Mouse (Mus musculus) intestine, embryonic 14.5 days (tissue): ENCODE data around the gene Nxnl1. TPM values are rescaled to one million over a fixed set of nuclear protein-coding genes. Genes with fewer than 3 reads are reported as not detected.

Source experiments
- ATAC-seq: fragments of 200-750 bp; cut with Nextera tagmentation; replicated peaks from 2 replicates; pipeline ENCODE4 v1.8.0; 2017; ENCODE audit warnings: low read depth, moderate number of reproducible peaks, moderate TSS enrichment, moderate library complexity; ENCODE audit not compliant: low FRiP score, low TSS enrichment
- DNase-seq: peaks from one replicate; pipeline ENCODE4 v3.0.0-alpha.2; 2018; ENCODE audit warnings: low spot score
- H3K27ac ChIP-seq: fragments of 300-500 bp; sonication (generic); 2 replicates; pipeline ENCODE4 v1.5.1; 2014; ENCODE audit warnings: low read depth, mild to moderate bottlenecking, control low read depth
- H3K27me3 ChIP-seq: fragments of 300-500 bp; sonication (generic); replicated peaks from 2 replicates; pipeline ENCODE4 v1.6.1; 2014; ENCODE audit warnings: low read length, control low read depth; ENCODE audit not compliant: control insufficient read depth, insufficient read depth
- H3K36me3 ChIP-seq: fragments of 300-500 bp; sonication (generic); 2 replicates; pipeline ENCODE4 v1.6.1; 2014; ENCODE audit warnings: low read length, control low read depth; ENCODE audit not compliant: control insufficient read depth, insufficient read depth
- H3K4me1 ChIP-seq: fragments of 300-500 bp; sonication (generic); replicated peaks from 2 replicates; pipeline ENCODE4 v1.6.1; 2014; ENCODE audit warnings: low read length, control low read depth, mixed read lengths; ENCODE audit not compliant: control insufficient read depth, insufficient read depth
- H3K4me2 ChIP-seq: fragments of 300-500 bp; sonication (generic); 2 replicates; pipeline ENCODE4 v1.6.1; 2014; ENCODE audit warnings: low read length
- H3K4me3 ChIP-seq: fragments of 300-500 bp; sonication (generic); 2 replicates; pipeline ENCODE4 v1.5.1; 2014; ENCODE audit warnings: low read depth, low read length, control low read depth, mixed read lengths
- H3K9ac ChIP-seq: fragments of 300-500 bp; sonication (generic); 2 replicates; pipeline ENCODE4 v1.6.1; 2014; ENCODE audit warnings: mild to moderate bottlenecking, low read length
- H3K9me3 ChIP-seq: fragments of 300-500 bp; sonication (generic); 2 replicates; pipeline ENCODE4 v1.6.1; 2016; ENCODE audit warnings: low read length, control low read depth; ENCODE audit not compliant: control insufficient read depth
- WGBS: fragments of 180-500 bp; shearing (Covaris S2); extraction: QIAGEN DNeasy Blood & Tissue Kit; methylation state at CpG from one replicate; pipeline ENCODE4 v1.1.7; 2014; 5-methylcytosine and 5-hydroxymethylcytosine counted together
- polyA plus RNA-seq: library from polyadenylated mRNA; unstranded; fragments of >200 nt; fragmentation: Nextera tagmentation; extraction: Ambion mirVana; gene quantifications from 2 replicates; pipeline ENCODE4 v1.2.1, GENCODE M21; 2014

The Nxnl1 gene
- polyA plus RNA-seq = not detected in 2 replicates

GRCm38 (mm10) chr8:71566501-71566900, at the start of gene Nxnl1:
Gene Nxnl1 (minus strand): TSS chr8:71566601.
- WGBS = 65% methylated on average over 3 of the region's 3 CpGs
- peaks cover 6% of the 10 kb centered on the region; the same call in 1 of the 2 replicates for H3K9me3 ChIP-seq
- ATAC-seq (no peak), DNase-seq (no peak)
- peaks cover 10% of the 10 kb centered on the region; the same call in 1 of the 2 replicates for H3K4me1 ChIP-seq
- no peaks in the 10 kb centered on the region for H3K36me3 ChIP-seq
- no peak within 1 kb of the TSS for H3K4me3 ChIP-seq
- no peak within 1 kb of the TSS for H3K4me2 ChIP-seq
- H3K27ac ChIP-seq = no peak within 1 kb of the TSS
- H3K27me3 ChIP-seq = peaks cover 31% of the 10 kb centered on the region
- no peak within 1 kb of the TSS for H3K9ac ChIP-seq

- no peak for DNase-seq
- Histone ChIP-seq H3K27ac (no peak overlapping the region), H3K4me2 (no peak overlapping the region), H3K27me3 (no peaks in the 10 kb centered on the region), H3K9ac (no peak overlapping the region), H3K4me1 (peaks cover 10% of the 10 kb centered on the region), H3K36me3 (peaks cover 55% of the 10 kb centered on the region), H3K4me3 (no peak overlapping the region), H3K9me3 (no peaks in the 10 kb centered on the region)
- ATAC-seq = no peak
- 55% methylated on average over 4 of the region's 4 CpGs for WGBS
Observed at GRCm38 (mm10) chr8:71613418-71613817, 47.0 kb upstream of the Nxnl1 start.

GRCm38 (mm10) chr8:71612141-71612540, 45.7 kb upstream of the Nxnl1 start:
- Histone ChIP-seq H3K4me3 (peak overlapping the region; percentile 84), H3K36me3 (peaks cover 42% of the 10 kb centered on the region), H3K27me3 (no peaks in the 10 kb centered on the region), H3K9ac (peak overlapping the region; percentile 78), H3K27ac (no peak overlapping the region), H3K4me2 (peak overlapping the region; percentile 83), H3K4me1 (peaks cover 10% of the 10 kb centered on the region), H3K9me3 (no peaks in the 10 kb centered on the region)
- no peak for DNase-seq
- ATAC-seq = no peak
- 40% methylated on average over 5 of the region's 5 CpGs for WGBS

- Histone ChIP-seq H3K4me2 (peak within 1 kb of the TSS; percentile 83), H3K9ac (peak within 1 kb of the TSS; percentile 78), H3K4me1 (peaks cover 10% of the 10 kb centered on the region), H3K27ac (peak within 1 kb of the TSS; percentile 84), H3K9me3 (no peaks in the 10 kb centered on the region), H3K27me3 (no peaks in the 10 kb centered on the region), H3K4me3 (peak within 1 kb of the TSS; percentile 84), H3K36me3 (peaks cover 32% of the 10 kb centered on the region)
- under 1% methylated on average over 82 of the region's 82 CpGs for WGBS
- peak; percentile 96 for DNase-seq
- peak; percentile 99 for ATAC-seq
Observed at GRCm38 (mm10) chr8:71610822-71611651, 44.6 kb upstream of the Nxnl1 start, which contains the start of gene Colgalt1. Gene Colgalt1 (plus strand): TSS chr8:71610998.

- ATAC-seq = no peak
- Histone ChIP-seq H3K9ac (no peak overlapping the region), H3K4me1 (peaks cover 14% of the 10 kb centered on the region), H3K27me3 (0 out of 2 replicates have a peak, but pooled peaks cover 6% of the 10 kb centered on the region), H3K36me3 (no peaks in the 10 kb centered on the region), H3K4me3 (no peak overlapping the region), H3K9me3 (no peaks in the 10 kb centered on the region), H3K27ac (no peak overlapping the region), H3K4me2 (no peak overlapping the region)
- DNase-seq = no peak
- WGBS = 55% methylated on average over 7 of the region's 7 CpGs
Observed at GRCm38 (mm10) chr8:71604021-71604420, 37.6 kb upstream of the Nxnl1 start.

- Histone ChIP-seq H3K9ac (peak overlapping the region; percentile 20), H3K36me3 (no peaks in the 10 kb centered on the region), H3K4me1 (peaks cover 14% of the 10 kb centered on the region), H3K27ac (no peak overlapping the region), H3K27me3 (0 out of 2 replicates have a peak, but pooled peaks cover 6% of the 10 kb centered on the region), H3K4me3 (peak overlapping the region; percentile 29), H3K9me3 (no peaks in the 10 kb centered on the region), H3K4me2 (peak overlapping the region; percentile 65)
- WGBS = under 1% methylated on average over 31 of the region's 32 CpGs
- ATAC-seq (peak; percentile 87), DNase-seq (peak; percentile 89)
Observed at GRCm38 (mm10) chr8:71602666-71603334, 36.4 kb upstream of the Nxnl1 start.

- Histone ChIP-seq H3K4me3 (peak overlapping the region; percentile 29), H3K36me3 (no peaks in the 10 kb centered on the region), H3K9ac (peak overlapping the region; percentile 20), H3K27ac (no peak overlapping the region), H3K27me3 (0 out of 2 replicates have a peak, but pooled peaks cover 6% of the 10 kb centered on the region), H3K4me2 (peak overlapping the region; percentile 65), H3K4me1 (peaks cover 14% of the 10 kb centered on the region), H3K9me3 (no peaks in the 10 kb centered on the region)
- WGBS = 4% methylated on average over 56 of the region's 65 CpGs
- ATAC-seq = peak; percentile 0; the same call in 1 of the 2 replicates
- peak; percentile 79 for DNase-seq
Observed at GRCm38 (mm10) chr8:71601939-71602665, 35.7 kb upstream of the Nxnl1 start.

- Histone ChIP-seq H3K4me3 (no peak overlapping the region), H3K4me2 (no peak overlapping the region), H3K27ac (no peak overlapping the region), H3K4me1 (peaks cover 14% of the 10 kb centered on the region), H3K36me3 (no peaks in the 10 kb centered on the region; the same call in 1 of the 2 replicates), H3K9ac (no peak overlapping the region), H3K9me3 (no peaks in the 10 kb centered on the region), H3K27me3 (0 out of 2 replicates have a peak, but pooled peaks cover 6% of the 10 kb centered on the region)
- DNase-seq (no peak), ATAC-seq (no peak)
- 90% methylated on average over 5 of the region's 5 CpGs for WGBS
Observed at GRCm38 (mm10) chr8:71598841-71599240, 32.4 kb upstream of the Nxnl1 start.
